32 mouse cellular contexts compared by ENCODE assay signal in genomic region chr13:15398677-15399076, GRCm38 (mm10).
"Had no signal": no experiment of that assay in that cellular context is flagged by ENCODE, and none has a peak within 500 bp of the region (broad histone marks: within the 10 kb centered on the region; RNA-seq: fewer than 3 reads in every experiment).

No protein-coding gene starts in this region.

- H3K9ac ChIP-seq: limb, embryonic 12.5 days; limb, embryonic 13.5 days; limb, embryonic 15.5 days; liver, embryonic 12.5 days; liver, embryonic 13.5 days; liver, embryonic 14.5 days; liver, embryonic 15.5 days; liver, postnatal 0 days; lung, embryonic 14.5 days; lung, embryonic 15.5 days; midbrain, embryonic 12.5 days; midbrain, embryonic 13.5 days; midbrain, embryonic 15.5 days; neural tube, embryonic 12.5 days had no signal

- H3K4me2 ChIP-seq: limb, embryonic 12.5 days; limb, embryonic 13.5 days; limb, embryonic 15.5 days; liver, embryonic 11.5 days; liver, embryonic 12.5 days; liver, embryonic 13.5 days; liver, embryonic 15.5 days; lung, embryonic 14.5 days; lung, embryonic 15.5 days; midbrain, embryonic 11.5 days; midbrain, embryonic 12.5 days; midbrain, embryonic 13.5 days; midbrain, embryonic 15.5 days; neural tube, embryonic 12.5 days had no signal

- H3K36me3 ChIP-seq: limb, embryonic 10.5 days; limb, embryonic 12.5 days; limb, embryonic 13.5 days; limb, embryonic 15.5 days; liver, embryonic 12.5 days; liver, embryonic 13.5 days; liver, embryonic 15.5 days; lung, embryonic 15.5 days; midbrain, embryonic 10.5 days; midbrain, embryonic 12.5 days; midbrain, embryonic 13.5 days; midbrain, embryonic 15.5 days; neural tube, embryonic 12.5 days had no signal

- H3K27ac ChIP-seq: limb, embryonic 10.5 days; limb, embryonic 12.5 days; limb, embryonic 13.5 days; limb, embryonic 15.5 days; liver, embryonic 12.5 days; liver, embryonic 13.5 days; liver, embryonic 14.5 days; liver, embryonic 15.5 days; lung, embryonic 15.5 days; macrophage; midbrain, embryonic 10.5 days; midbrain, embryonic 12.5 days; midbrain, embryonic 13.5 days; midbrain, embryonic 15.5 days; neural tube, embryonic 12.5 days had no signal

- H3K4me1 ChIP-seq: liver, embryonic 12.5 days; liver, embryonic 13.5 days; liver, embryonic 15.5 days; lung, embryonic 15.5 days; megakaryocyte, embryonic 14.5 days; neural tube, embryonic 12.5 days had no signal

- H3K9me3 ChIP-seq: limb, embryonic 10.5 days; limb, embryonic 12.5 days; limb, embryonic 13.5 days; limb, embryonic 15.5 days; liver, embryonic 12.5 days; liver, embryonic 13.5 days; liver, embryonic 15.5 days; lung, embryonic 15.5 days; midbrain, embryonic 10.5 days; midbrain, embryonic 12.5 days; midbrain, embryonic 13.5 days; midbrain, embryonic 15.5 days; neural tube, embryonic 12.5 days had no signal

- H3K27me3 ChIP-seq: limb, embryonic 12.5 days; limb, embryonic 13.5 days; limb, embryonic 15.5 days; liver, embryonic 12.5 days; liver, embryonic 13.5 days; liver, embryonic 15.5 days; lung, embryonic 15.5 days; megakaryocyte, embryonic 14.5 days; midbrain, embryonic 12.5 days; midbrain, embryonic 13.5 days; midbrain, embryonic 15.5 days; neural tube, embryonic 12.5 days had no signal

- ATAC-seq: liver, embryonic 12.5 days; liver, postnatal 0 days; lung, postnatal 0 days; midbrain, embryonic 13.5 days; midbrain, embryonic 15.5 days; midbrain, embryonic 16.5 days had no signal

- DNase-seq: left cerebral cortex, postnatal 4 days; liver; liver, embryonic 13.5 days; liver, postnatal 0 days; lung, adult 18-20 months; lung, adult 2 months; lung, embryonic 14.5 days; lung, postnatal 10 days; lung, postnatal 14 days; lung, postnatal 36 days; lung, postnatal 4 days; midbrain, embryonic 14.5 days had no signal

- H3K4me3 ChIP-seq: limb, embryonic 10.5 days; limb, embryonic 12.5 days; limb, embryonic 13.5 days; limb, embryonic 15.5 days; liver, embryonic 12.5 days; liver, embryonic 13.5 days; liver, embryonic 15.5 days; lung, embryonic 15.5 days; megakaryocyte, embryonic 14.5 days; midbrain, embryonic 10.5 days; midbrain, embryonic 12.5 days; midbrain, embryonic 13.5 days; midbrain, embryonic 15.5 days; myocyte; neural tube, embryonic 12.5 days had no signal
